Mouse (Mus musculus) kidney, embryonic 14.5 days (tissue): ENCODE data around the gene Kcnj15. TPM values are rescaled to one million over a fixed set of nuclear protein-coding genes. Genes with fewer than 3 reads are reported as not detected.

Source experiments
- ATAC-seq: fragments of 200-750 bp; cut with Nextera tagmentation; 2 replicates; pipeline ENCODE4 v1.8.0; 2017; ENCODE audit warnings: moderate number of reproducible peaks, mild to moderate bottlenecking, moderate TSS enrichment, moderate library complexity; ENCODE audit not compliant: low FRiP score, low TSS enrichment
- H3K27ac ChIP-seq: fragments of 300-500 bp; sonication (generic); 2 replicates; pipeline ENCODE4 v1.5.1; 2014; ENCODE audit warnings: low read depth, mild to moderate bottlenecking, low read length, moderate library complexity, mixed read lengths
- H3K27me3 ChIP-seq: fragments of 300-500 bp; sonication (generic); 2 replicates; pipeline ENCODE4 v1.6.1; 2014; ENCODE audit warnings: mild to moderate bottlenecking, low read length; ENCODE audit not compliant: control insufficient read depth, insufficient read depth
- H3K36me3 ChIP-seq: fragments of 300-500 bp; sonication (generic); 2 replicates; pipeline ENCODE4 v1.6.1; 2014; ENCODE audit warnings: low read length, mixed read lengths; ENCODE audit not compliant: control insufficient read depth, insufficient read depth
- H3K4me1 ChIP-seq: fragments of 300-500 bp; sonication (generic); 2 replicates; pipeline ENCODE4 v1.6.1; 2014; ENCODE audit warnings: low read length, mixed read lengths; ENCODE audit not compliant: control insufficient read depth, insufficient read depth
- H3K4me2 ChIP-seq: fragments of 300-500 bp; sonication (generic); replicated peaks from 2 replicates; pipeline ENCODE4 v1.6.1; 2014; ENCODE audit warnings: low read depth, mild to moderate bottlenecking, low read length
- H3K4me3 ChIP-seq: fragments of 300-500 bp; sonication (generic); 2 replicates; pipeline ENCODE4 v1.5.1; 2014; ENCODE audit warnings: mild to moderate bottlenecking, low read length
- H3K9ac ChIP-seq: fragments of 300-500 bp; sonication (generic); 2 replicates; pipeline ENCODE4 v1.6.1; 2014; ENCODE audit warnings: low read depth, mild to moderate bottlenecking, low read length, moderate library complexity
- H3K9me3 ChIP-seq: fragments of 300-500 bp; sonication (generic); 2 replicates; pipeline ENCODE4 v1.6.1; 2016; ENCODE audit warnings: low read length; ENCODE audit not compliant: control insufficient read depth
- WGBS: fragments of 180-500 bp; shearing (Covaris S2); extraction: QIAGEN DNeasy Blood & Tissue Kit; methylation state at CpG from one replicate; pipeline ENCODE4 v1.1.7; 2014; 5-methylcytosine and 5-hydroxymethylcytosine counted together
- polyA plus RNA-seq: library from polyadenylated mRNA; unstranded; fragments of >200 nt; fragmentation: Nextera tagmentation; extraction: Ambion mirVana; gene quantifications from 2 replicates; pipeline ENCODE4 v1.2.1, GENCODE M21; 2014

Gene Kcnj15
- 0.41 and 1.3 TPM in 2 replicates for polyA plus RNA-seq

- no peak within 1 kb of the TSS for H3K4me3 ChIP-seq
- no peaks in the 10 kb centered on the region for H3K36me3 ChIP-seq
- H3K4me2 ChIP-seq = no peak within 1 kb of the TSS
- 40% methylated on average over 6 of the region's 6 CpGs for WGBS
- no peak within 1 kb of the TSS for H3K27ac ChIP-seq
- no peaks in the 10 kb centered on the region; the same call in 1 of the 2 replicates for H3K4me1 ChIP-seq
- no peaks in the 10 kb centered on the region for H3K9me3 ChIP-seq
- H3K27me3 ChIP-seq = no peaks in the 10 kb centered on the region
- ATAC-seq = no peak
- H3K9ac ChIP-seq = no peak within 1 kb of the TSS
Measured at GRCm38 (mm10) chr16:95257266-95257894, at the start of gene Kcnj15. Kcnj15 (plus strand) TSS chr16:95257558.

- no peaks in the 10 kb centered on the region for H3K9me3 ChIP-seq
- ATAC-seq = no peak
- no peak overlapping the region for H3K27ac ChIP-seq
Measured at GRCm38 (mm10) chr16:95208243-95208642, 49.1 kb upstream of the Kcnj15 start.

GRCm38 (mm10) chr16:95209011-95209466, 48.3 kb upstream of the Kcnj15 start:
- no peak overlapping the region for H3K27ac ChIP-seq
- H3K9me3 ChIP-seq = no peaks in the 10 kb centered on the region
- WGBS = 28% methylated on average over 1 of the region's 1 CpGs
- no peak overlapping the region for H3K4me3 ChIP-seq
- H3K4me2 ChIP-seq = no peak overlapping the region
- no peaks in the 10 kb centered on the region for H3K4me1 ChIP-seq
- H3K27me3 ChIP-seq = no peaks in the 10 kb centered on the region
- H3K36me3 ChIP-seq = no peaks in the 10 kb centered on the region
- peak; percentile 32; the same call in 1 of the 2 replicates for ATAC-seq
- no peak overlapping the region for H3K9ac ChIP-seq

More at GRCm38 (mm10) chr16:95208243-95208642, 49.1 kb upstream of the Kcnj15 start:
- Histone ChIP-seq H3K27me3 (no peaks in the 10 kb centered on the region), H3K9ac (no peak overlapping the region), H3K4me2 (no peak overlapping the region), H3K4me3 (no peak overlapping the region), H3K4me1 (no peaks in the 10 kb centered on the region), H3K36me3 (no peaks in the 10 kb centered on the region)
- 86% methylated on average over 7 of the region's 7 CpGs for WGBS

GRCm38 (mm10) chr16:95214251-95215197, 42.8 kb upstream of the Kcnj15 start:
- no peak for ATAC-seq
- Histone ChIP-seq H3K4me1 (no peaks in the 10 kb centered on the region), H3K9ac (no peak overlapping the region), H3K27ac (no peak overlapping the region), H3K36me3 (no peaks in the 10 kb centered on the region), H3K9me3 (no peaks in the 10 kb centered on the region), H3K4me2 (no peak overlapping the region), H3K27me3 (no peaks in the 10 kb centered on the region), H3K4me3 (no peak overlapping the region)
- 68% methylated on average over 7 of the region's 7 CpGs for WGBS

- Histone ChIP-seq H3K27me3 (no peaks in the 10 kb centered on the region), H3K4me1 (no peaks in the 10 kb centered on the region), H3K4me3 (no peak overlapping the region), H3K27ac (no peak overlapping the region), H3K36me3 (no peaks in the 10 kb centered on the region), H3K9ac (no peak overlapping the region), H3K4me2 (no peak overlapping the region), H3K9me3 (no peaks in the 10 kb centered on the region)
- WGBS = 85% methylated on average over 9 of the region's 9 CpGs
- ATAC-seq = no peak
Measured at GRCm38 (mm10) chr16:95215782-95216181, 41.6 kb upstream of the Kcnj15 start.

- no peaks in the 10 kb centered on the region for H3K9me3 ChIP-seq
- no peak overlapping the region for H3K4me2 ChIP-seq
- ATAC-seq = no peak
- no peaks in the 10 kb centered on the region for H3K4me1 ChIP-seq
- H3K4me3 ChIP-seq = no peak overlapping the region
- no peaks in the 10 kb centered on the region for H3K36me3 ChIP-seq
- H3K27me3 ChIP-seq = no peaks in the 10 kb centered on the region
- H3K27ac ChIP-seq = no peak overlapping the region
- 87% methylated on average over 7 of the region's 7 CpGs for WGBS
- no peak overlapping the region for H3K9ac ChIP-seq
Measured at GRCm38 (mm10) chr16:95216346-95216745, 41.0 kb upstream of the Kcnj15 start.

GRCm38 (mm10) chr16:95216824-95217223, 40.5 kb upstream of the Kcnj15 start:
- Histone ChIP-seq H3K27ac (no peak overlapping the region), H3K27me3 (no peaks in the 10 kb centered on the region), H3K4me1 (no peaks in the 10 kb centered on the region), H3K9ac (no peak overlapping the region), H3K36me3 (no peaks in the 10 kb centered on the region), H3K9me3 (no peaks in the 10 kb centered on the region), H3K4me2 (no peak overlapping the region), H3K4me3 (no peak overlapping the region)
- WGBS = 83% methylated on average over 5 of the region's 5 CpGs
- no peak for ATAC-seq

- H3K27me3 ChIP-seq = no peaks in the 10 kb centered on the region
- H3K4me2 ChIP-seq = no peak overlapping the region
- H3K9ac ChIP-seq = no peak overlapping the region
- no peaks in the 10 kb centered on the region for H3K36me3 ChIP-seq
- H3K9me3 ChIP-seq = no peaks in the 10 kb centered on the region
- 83% methylated on average over 5 of the region's 5 CpGs for WGBS
- H3K4me1 ChIP-seq = no peaks in the 10 kb centered on the region
- no peak overlapping the region for H3K27ac ChIP-seq
- H3K4me3 ChIP-seq = no peak overlapping the region
- ATAC-seq = no peak
Measured at GRCm38 (mm10) chr16:95218783-95219182, 38.6 kb upstream of the Kcnj15 start.

- no peaks in the 10 kb centered on the region for H3K27me3 ChIP-seq
- H3K4me2 ChIP-seq = no peak overlapping the region
- no peak overlapping the region for H3K4me3 ChIP-seq
- no peaks in the 10 kb centered on the region for H3K4me1 ChIP-seq
- H3K9ac ChIP-seq = no peak overlapping the region
- no peak for ATAC-seq
- WGBS = 51% methylated on average over 2 of the region's 2 CpGs
- no peaks in the 10 kb centered on the region for H3K9me3 ChIP-seq
- H3K36me3 ChIP-seq = no peaks in the 10 kb centered on the region
- H3K27ac ChIP-seq = no peak overlapping the region
Measured at GRCm38 (mm10) chr16:95219459-95219858, 37.9 kb upstream of the Kcnj15 start.
